In genomic region chr13:99184155-99184886, GRCm38 (mm10) we compare ENCODE assay signal across 12 mouse cellular contexts. TPM values are rescaled to one million over a fixed set of nuclear protein-coding genes. Genes with fewer than 3 reads are reported as not detected.
DNase-seq lines count a peak whose midpoint lies in the region; ATAC-seq and TF ChIP-seq lines count a peak whose summit lies in the region.
"Had no signal": no experiment of that assay in that cellular context is flagged by ENCODE, and none has a peak within 500 bp of the region (broad histone marks: within the 10 kb centered on the region; RNA-seq: fewer than 3 reads in every experiment).

Gene Zfp366 (plus strand): TSS chr13:99184823.

- H3K4me1 ChIP-seq in kidney, adult 2 months (ENCODE audit: control insufficient read depth, insufficient read depth, low read length), result 0 out of 2 replicates have a peak, but pooled peaks cover 1% of the 10 kb centered on the region
- H3K4me1 ChIP-seq in cortical plate, adult 2 months (ENCODE audit: control insufficient read depth, insufficient read depth, low read length), result peaks cover 4% of the 10 kb centered on the region; the same call in 1 of the 2 replicates
- H3K4me1 ChIP-seq in heart, embryonic 13.5 days, result peaks cover 34% of the 10 kb centered on the region
- no peaks in the 10 kb centered on the region for H3K4me1 ChIP-seq in limb, embryonic 15.5 days

- H3K9me3 ChIP-seq in heart, embryonic 13.5 days, result no peaks in the 10 kb centered on the region
- H3K9me3 ChIP-seq in limb, embryonic 15.5 days, result no peaks in the 10 kb centered on the region
- H3K9me3 ChIP-seq: megakaryocyte, embryonic 14.5 days had no signal

- H3K4me3 ChIP-seq in kidney, adult 2 months (ENCODE audit: insufficient read depth, low read depth, low read length), result peak within 1 kb of the TSS; percentile 55
- no peak within 1 kb of the TSS; the same call in 1 of the 2 replicates for H3K4me3 ChIP-seq in cortical plate, adult 2 months (ENCODE audit: insufficient read depth, low read length)
- peak within 1 kb of the TSS; percentile 12; the same call in 1 of the 2 replicates for H3K4me3 ChIP-seq in heart, embryonic 13.5 days
- H3K4me3 ChIP-seq in limb, embryonic 15.5 days, result peak within 1 kb of the TSS; percentile 10; the same call in 1 of the 2 replicates
- H3K4me3 ChIP-seq: megakaryocyte, embryonic 14.5 days had no signal

- 48% methylated on average over 11 of the region's 11 CpGs for WGBS in kidney, adult 2 months
- 48% methylated on average over 11 of the region's 11 CpGs for WGBS in heart, embryonic 13.5 days
- WGBS in limb, embryonic 15.5 days, result 63% methylated on average over 11 of the region's 11 CpGs

- no peaks in the 10 kb centered on the region for H3K27me3 ChIP-seq in kidney, adult 2 months (replicated peaks; ENCODE audit: control insufficient read depth, insufficient read depth, low read length)
- no peaks in the 10 kb centered on the region for H3K27me3 ChIP-seq in heart, embryonic 13.5 days (replicated peaks)
- H3K27me3 ChIP-seq in limb, embryonic 15.5 days, result no peaks in the 10 kb centered on the region

- peak; percentile 36 for DNase-seq in kidney, adult 2 months
- no peak for DNase-seq in kidney, adult 9 months
- DNase-seq in urinary bladder, postnatal 14 days (ENCODE audit: low spot score), result no peak
- DNase-seq in testis, postnatal 14 days (ENCODE audit: low spot score), result no peak
- DNase-seq in frontal cortex, postnatal 25 days (ENCODE audit: low spot score in 2 of 2), result no peak
- DNase-seq: adrenal gland, adult 2 months; cerebellum, postnatal 14 days; forebrain, postnatal 0 days had no signal

- no peak for TF ChIP-seq POLR2A in kidney, adult 2 months (IDR thresholded peaks at IDR 0.05; ENCODE audit: low read depth, low read length)
- no peak for TF ChIP-seq POLR2A in cortical plate, adult 2 months (IDR thresholded peaks at IDR 0.05; ENCODE audit: extremely low read depth, insufficient read depth, low read length)

- peak within 1 kb of the TSS; percentile 84 for H3K27ac ChIP-seq in kidney, adult 2 months (ENCODE audit: insufficient read depth, low read depth, low read length)
- peak within 1 kb of the TSS; percentile 80 for H3K27ac ChIP-seq in cortical plate, adult 2 months (ENCODE audit: insufficient read depth, low read length)
- H3K27ac ChIP-seq in heart, embryonic 13.5 days (replicated peaks), result peak within 1 kb of the TSS; percentile 57; the same call in 1 of the 2 replicates
- 0 out of 2 replicates have a peak within 1 kb of the TSS, but pooled peaks have one; percentile 33 for H3K27ac ChIP-seq in limb, embryonic 15.5 days

- no peak for TF ChIP-seq CTCF in kidney, adult 2 months (conservative IDR thresholded peaks at IDR 0.05; ENCODE audit: insufficient read depth, insufficient read length, low read depth, low read length)
- TF ChIP-seq CTCF in cortical plate, adult 2 months (IDR thresholded peaks at IDR 0.05; ENCODE audit: extremely low read depth, insufficient read depth, low read length), result no peak

- H3K36me3 ChIP-seq in kidney, adult 2 months (ENCODE audit: control insufficient read depth, insufficient read depth, low read length), result no peaks in the 10 kb centered on the region
- no peaks in the 10 kb centered on the region for H3K36me3 ChIP-seq in heart, embryonic 13.5 days
- H3K36me3 ChIP-seq in limb, embryonic 15.5 days, result no peaks in the 10 kb centered on the region

- H3K4me2 ChIP-seq in heart, embryonic 13.5 days, result peak within 1 kb of the TSS; percentile 22
- no peak within 1 kb of the TSS for H3K4me2 ChIP-seq in limb, embryonic 15.5 days

- H3K9ac ChIP-seq in heart, embryonic 13.5 days, result 0 out of 2 replicates have a peak within 1 kb of the TSS, but pooled peaks have one; percentile 48
- no peak within 1 kb of the TSS for H3K9ac ChIP-seq in limb, embryonic 15.5 days
- H3K9ac ChIP-seq: forebrain, postnatal 0 days had no signal

- no peak for ATAC-seq in heart, embryonic 13.5 days (ENCODE audit: extremely low read depth, insufficient number of reproducible peaks, low FRiP score, low TSS enrichment)
- no peak for ATAC-seq in limb, embryonic 15.5 days (ENCODE audit: insufficient number of reproducible peaks, low FRiP score, low TSS enrichment, low read depth)
- ATAC-seq: forebrain, postnatal 0 days had no signal

RNA-seq across cellular contexts. Expression of gene Zfp366, which starts in this region (rescaled TPM):
- 3.1 and 4.3 TPM in 2 replicates for polyA plus RNA-seq in kidney, adult 2 months (2012; rRNA removed)
- 2.3 and 2.4 TPM in 2 replicates for polyA plus RNA-seq in cortical plate, adult 2 months (2012; rRNA removed)
- 0.25 and 0.31 TPM in 2 replicates for polyA plus RNA-seq in heart, embryonic 13.5 days (2015; fragmentation: Nextera tagmentation; extraction: Ambion mirVana)
- 0.62 and 0.67 TPM in 2 replicates for polyA plus RNA-seq in limb, embryonic 15.5 days (2015; fragmentation: Nextera tagmentation; extraction: Ambion mirVana)

Comparison
In these comparisons a context has a peak if more than half of its experiments do, and no peak if none do; other contexts are left out.
1. H3K27ac ChIP-seq: peak in every context shown above with its lines; median percentile 84 in kidney, adult 2 months; 80 in cortical plate, adult 2 months; 57 in heart, embryonic 13.5 days; 33 in limb, embryonic 15.5 days.